Mouse (Mus musculus): Measurements from ENCODE around the gene Rab8b. TPM values are rescaled to one million over a fixed set of nuclear protein-coding genes. Genes with fewer than 3 reads are reported as not detected.
"Not testable (repeated sequence)": the region's sequence is repeated elsewhere in the genome, so short reads cannot be mapped to it uniquely, and the experiment has no call there.

Gene Rab8b
- total RNA-seq, 2 experiments from 2014 or later: 104 to 121 TPM

GRCm38 (mm10) chr9:66918672-66919330 is 686 bp downstream of the Rab8b start:
- no peak for ATAC-seq (replicated peaks; ENCODE audit: low FRiP score, poor library complexity, severe bottlenecking)

GRCm38 (mm10) chr9:66917892-66918255 is 1.6 kb downstream of the Rab8b start:
- ATAC-seq (replicated peaks; ENCODE audit: low FRiP score, poor library complexity, severe bottlenecking): no peak

GRCm38 (mm10) chr9:66917216-66917891 is 2.1 kb downstream of the Rab8b start:
- no peak for ATAC-seq (replicated peaks; ENCODE audit: low FRiP score, poor library complexity, severe bottlenecking)

- peak; percentile 61 for ATAC-seq (replicated peaks; ENCODE audit: low FRiP score, poor library complexity, severe bottlenecking)
Measured at GRCm38 (mm10) chr9:66915869-66916785, 3.4 kb downstream of the Rab8b start.

- ATAC-seq (replicated peaks; ENCODE audit: low FRiP score, poor library complexity, severe bottlenecking): no peak
Measured at GRCm38 (mm10) chr9:66915401-66915800, 4.1 kb downstream of the Rab8b start.

- no peak for ATAC-seq (replicated peaks; ENCODE audit: low FRiP score, poor library complexity, severe bottlenecking)
Measured at GRCm38 (mm10) chr9:66914540-66914939, 4.9 kb downstream of the Rab8b start.

DNA sequence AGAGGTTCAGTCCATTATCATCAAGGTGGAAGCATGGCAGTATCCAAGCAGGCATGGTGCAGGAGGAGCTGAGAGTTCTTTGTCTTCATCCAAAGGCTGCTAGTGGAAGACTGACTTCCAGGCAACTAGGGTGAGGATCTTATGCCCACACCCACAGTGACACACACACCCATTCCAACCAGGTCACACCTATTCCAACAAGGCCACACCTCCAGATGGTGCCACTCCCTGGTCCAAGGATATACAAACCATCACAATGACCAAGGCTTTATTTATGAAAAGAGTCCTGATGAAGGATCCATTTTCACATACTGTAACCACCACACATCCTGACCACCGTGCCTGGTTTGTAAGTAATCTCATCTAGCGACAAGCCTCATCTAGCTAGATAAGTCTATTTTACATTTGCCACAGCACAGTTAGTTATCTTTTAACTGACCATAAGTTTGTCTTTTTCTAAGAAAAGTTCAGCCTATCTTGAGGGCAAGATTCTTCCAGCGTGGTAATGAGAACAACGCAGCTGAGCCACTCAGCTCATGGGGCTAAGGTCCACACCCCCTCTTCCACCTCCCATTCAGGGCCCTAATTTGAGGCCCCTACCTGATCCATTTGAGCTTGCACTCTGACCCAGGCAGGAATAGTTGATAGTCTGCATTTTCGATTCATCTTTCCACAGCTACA is 6.1 kb downstream of the Rab8b start:
- ATAC-seq (replicated peaks; ENCODE audit: low FRiP score, poor library complexity, severe bottlenecking): not testable (repeated sequence)

DNA sequence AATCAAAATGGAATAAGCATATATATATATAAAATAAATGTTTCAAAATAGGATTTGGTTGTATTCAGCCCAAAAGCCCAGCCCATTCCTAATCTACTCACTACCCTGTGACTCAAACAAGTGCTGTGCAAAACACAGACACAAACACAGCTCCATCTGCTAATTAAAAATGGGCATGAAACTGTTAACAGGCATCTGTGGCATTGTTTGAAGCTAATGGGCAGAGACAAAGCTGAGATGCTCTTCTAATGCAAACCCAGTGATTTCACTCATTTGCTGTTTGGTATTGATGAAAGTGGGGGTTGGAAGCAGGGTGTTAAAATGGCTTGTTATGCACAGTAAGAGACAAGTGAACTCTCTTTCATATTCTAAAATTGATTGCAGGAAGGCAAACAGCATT is 7.2 kb downstream of the Rab8b start:
- no peak for ATAC-seq (replicated peaks; ENCODE audit: low FRiP score, poor library complexity, severe bottlenecking)

GRCm38 (mm10) chr9:66910677-66911076 is 8.8 kb downstream of the Rab8b start:
- ATAC-seq (replicated peaks; ENCODE audit: low FRiP score, poor library complexity, severe bottlenecking): no peak

DNA sequence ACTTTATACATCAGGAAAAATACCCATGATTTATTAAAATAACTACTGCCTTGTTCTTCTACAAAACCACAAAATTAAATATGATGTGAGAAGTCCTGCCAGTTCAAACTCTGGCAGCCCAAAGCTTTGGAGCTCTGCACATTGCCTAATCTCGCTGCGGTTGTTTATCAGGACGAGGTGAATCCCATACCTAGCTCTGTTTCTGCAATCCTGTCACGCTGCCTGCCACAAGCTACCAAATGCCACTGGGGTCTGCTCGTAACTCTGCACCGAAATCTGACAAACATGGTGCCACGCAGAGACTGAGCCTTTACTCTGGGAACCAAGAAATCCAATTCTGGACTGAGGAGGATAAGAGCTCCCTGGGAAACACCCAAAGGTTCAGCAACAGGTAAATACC is 9.6 kb downstream of the Rab8b start:
- no peak for ATAC-seq (replicated peaks; ENCODE audit: low FRiP score, poor library complexity, severe bottlenecking)

GRCm38 (mm10) chr9:66907746-66908397 is 11.6 kb downstream of the Rab8b start:
- ATAC-seq (replicated peaks; ENCODE audit: low FRiP score, poor library complexity, severe bottlenecking): no peak

DNA sequence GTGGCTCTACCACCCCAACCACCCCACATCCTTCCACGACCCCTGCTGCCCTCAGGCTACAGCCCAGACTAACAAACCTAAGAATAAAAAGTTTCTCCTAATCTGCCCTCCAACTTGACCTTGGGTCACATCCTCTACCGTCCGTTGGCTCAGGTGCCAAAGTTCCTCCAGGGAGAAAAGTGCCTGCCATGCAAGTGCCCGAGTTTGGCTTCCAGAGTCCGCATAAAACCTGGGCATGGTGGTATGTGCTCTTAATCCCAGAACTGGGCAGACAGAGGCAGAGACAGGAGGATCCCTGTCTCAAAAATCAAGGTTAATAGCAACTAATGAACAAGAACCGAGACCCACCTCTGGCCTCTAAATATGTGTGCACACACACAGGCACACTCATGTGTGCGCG is 12.4 kb downstream of the Rab8b start:
- ATAC-seq (replicated peaks; ENCODE audit: low FRiP score, poor library complexity, severe bottlenecking): no peak

DNA sequence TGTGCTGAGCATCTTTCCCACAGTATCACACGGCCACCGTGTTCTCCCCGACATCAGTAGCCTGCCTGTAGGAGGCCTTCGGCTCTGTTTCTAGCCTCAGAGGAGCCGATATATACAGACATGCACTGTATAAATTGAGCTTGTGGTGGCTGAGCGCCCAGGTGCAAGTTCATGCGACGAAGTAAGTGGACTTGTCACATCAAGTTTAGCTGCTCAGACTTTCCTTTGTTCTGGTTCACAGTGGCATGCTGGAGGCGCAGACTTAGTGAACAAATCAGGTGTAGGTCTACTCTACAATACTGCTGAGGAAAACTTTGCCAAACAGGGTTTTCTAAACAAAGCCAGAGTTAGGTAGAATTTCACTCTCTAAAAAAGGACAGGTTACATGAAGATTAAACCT is 13.5 kb downstream of the Rab8b start:
- no peak for ATAC-seq (replicated peaks; ENCODE audit: low FRiP score, poor library complexity, severe bottlenecking)

- no peak for ATAC-seq (replicated peaks; ENCODE audit: low FRiP score, poor library complexity, severe bottlenecking)
Measured at GRCm38 (mm10) chr9:66899526-66899925, 20.0 kb downstream of the Rab8b start.

- ATAC-seq (replicated peaks; ENCODE audit: low FRiP score, poor library complexity, severe bottlenecking): peak; percentile 51; the same call in 1 of the 2 replicates
Measured at GRCm38 (mm10) chr9:66899072-66899471, 20.4 kb downstream of the Rab8b start.

GRCm38 (mm10) chr9:66897851-66898250 is 21.6 kb downstream of the Rab8b start:
- ATAC-seq (replicated peaks; ENCODE audit: low FRiP score, poor library complexity, severe bottlenecking): no peak

DNA sequence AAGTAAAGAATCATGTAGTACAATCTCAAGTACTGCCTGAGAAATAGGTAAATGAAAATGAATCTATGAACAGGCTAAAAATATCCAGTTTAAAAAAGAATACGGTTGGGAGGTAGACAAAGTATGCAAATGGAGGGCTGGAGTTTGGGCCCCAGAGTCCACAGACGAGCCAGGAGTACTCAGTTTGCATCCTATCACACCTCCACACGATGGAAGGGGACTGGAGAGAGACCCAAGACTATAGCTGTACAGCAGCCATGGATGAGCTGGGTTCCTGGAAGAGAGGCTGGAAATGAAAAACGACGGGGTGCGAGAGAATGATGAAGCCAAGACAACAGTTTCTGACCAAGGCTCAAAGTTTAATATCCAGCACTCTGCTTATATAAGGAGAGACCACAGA is 22.5 kb downstream of the Rab8b start:
- no peak for ATAC-seq (replicated peaks; ENCODE audit: low FRiP score, poor library complexity, severe bottlenecking)

GRCm38 (mm10) chr9:66895995-66896394 is 23.5 kb downstream of the Rab8b start:
- peak; percentile 85 for ATAC-seq (replicated peaks; ENCODE audit: low FRiP score, poor library complexity, severe bottlenecking)

- peak; percentile 92 for ATAC-seq (replicated peaks; ENCODE audit: low FRiP score, poor library complexity, severe bottlenecking)
Measured at GRCm38 (mm10) chr9:66895035-66895779, 24.3 kb downstream of the Rab8b start.
